Mouse (Mus musculus) spleen, postnatal 10 days (tissue): ENCODE measurements around the gene Hmx2.

ENCODE experiments used
- DNase-seq, 2 experiments: peaks; one replicate each; pipeline ENCODE4 v3.0.0; 2021 to 2022; ENCODE audit warnings: low spot score in 2 of 2

Hmx2 gene

DNA sequence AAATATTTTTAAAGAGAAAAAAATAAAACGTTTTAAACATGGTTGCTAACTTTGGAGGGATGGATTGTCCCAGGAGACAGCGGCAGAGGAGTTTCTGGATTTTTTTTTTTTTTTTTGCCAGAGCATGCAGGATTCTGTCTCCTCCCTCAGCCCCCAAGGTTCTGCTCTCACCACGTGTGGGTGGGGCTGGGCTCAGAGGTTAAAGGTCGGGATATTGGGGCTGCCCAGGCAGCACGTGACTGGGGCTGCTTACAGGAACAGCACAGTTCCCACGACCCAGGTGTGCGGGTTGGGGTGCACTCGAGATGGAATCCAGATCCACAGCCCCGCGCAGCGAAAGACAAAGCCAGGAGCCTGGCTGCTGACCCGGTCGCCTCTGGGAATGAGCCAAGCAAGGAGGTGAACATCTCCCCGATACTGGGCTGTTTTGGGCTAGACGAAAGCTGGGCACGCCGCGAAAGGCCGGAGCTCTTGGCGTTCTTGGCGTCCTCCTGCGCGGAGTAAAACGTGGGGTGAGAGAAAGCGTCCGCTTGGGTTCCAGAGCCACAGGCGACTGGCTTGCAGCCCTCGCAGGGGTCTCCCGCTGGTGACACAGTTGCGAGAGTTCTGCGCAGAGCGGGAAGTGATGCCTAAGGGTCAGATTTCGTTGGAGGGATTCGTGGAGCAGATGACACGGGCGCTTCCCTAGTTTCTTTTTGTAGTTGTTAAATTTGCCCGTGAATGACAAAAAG, 8.1 kb downstream of the Hmx2 start:
- peak in 1 of 2 experiments; percentile 24 for DNase-seq

DNA sequence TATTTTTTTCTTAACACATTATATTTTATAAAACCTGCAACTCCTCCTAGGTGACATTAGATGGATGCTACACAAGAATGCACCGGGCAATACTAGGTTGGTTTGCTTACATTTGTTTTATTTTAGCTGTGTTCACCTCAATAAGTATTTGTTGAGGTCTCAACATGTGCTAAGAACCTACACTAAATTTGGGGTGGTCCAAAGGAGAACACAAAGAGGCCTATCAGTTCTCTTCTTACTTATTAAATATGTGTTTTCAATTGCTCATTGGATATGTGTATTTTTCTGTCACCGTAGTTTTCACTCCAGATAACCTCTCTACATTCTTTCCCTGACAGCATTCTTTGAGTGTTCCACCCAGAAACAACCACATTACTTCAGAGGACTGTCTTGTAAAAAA, 9.2 kb downstream of the Hmx2 start:
- no peak for DNase-seq

DNA sequence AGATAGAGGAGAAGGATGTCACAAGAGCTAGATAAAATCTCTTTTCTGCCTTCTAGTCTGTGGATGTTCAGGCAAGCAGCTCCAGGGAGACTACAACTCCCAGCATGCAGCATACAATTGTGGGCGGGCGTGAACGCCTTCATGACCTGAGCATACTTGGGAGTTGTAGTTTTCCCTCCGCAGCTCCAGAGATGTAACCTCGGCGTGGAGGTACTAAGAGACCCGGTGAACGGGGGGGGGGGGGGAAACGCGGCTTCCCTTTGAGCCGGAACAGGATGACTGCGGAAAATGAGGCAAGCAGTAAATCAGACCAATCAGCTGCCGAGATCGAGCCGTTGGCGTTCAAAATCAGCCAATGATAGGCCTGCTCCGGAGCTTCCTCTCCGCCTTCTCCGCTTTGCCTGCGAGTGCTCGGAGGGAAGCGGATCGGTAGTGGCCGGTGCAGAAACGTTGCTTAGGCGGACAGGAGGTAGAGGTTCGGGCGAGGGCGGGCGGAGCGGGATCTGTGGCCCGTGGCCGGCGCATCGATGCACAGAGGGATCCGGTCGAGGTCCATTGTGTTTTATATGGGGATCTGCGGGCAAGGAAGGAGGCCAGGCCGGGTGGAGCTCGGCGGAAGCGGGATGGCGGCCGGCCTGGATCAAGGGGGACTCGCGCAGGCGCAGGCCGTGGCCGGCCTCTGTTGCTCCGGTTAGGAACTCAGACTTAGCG, 11.6 kb downstream of the Hmx2 start, which contains the start of gene Bub3:
TSS of gene Bub3 (plus strand) at position 237 of the 711 bp plus-strand sequence.
- DNase-seq, result peak; percentile 85 to 91

- DNase-seq, result no peak
These were observed 12.1 kb downstream of the Hmx2 start for GRCm38 (mm10) chr7:131560697-131561042.

- DNase-seq, result no peak
These were observed 26.7 kb downstream of the Hmx2 start for GRCm38 (mm10) chr7:131575246-131575645.

DNA sequence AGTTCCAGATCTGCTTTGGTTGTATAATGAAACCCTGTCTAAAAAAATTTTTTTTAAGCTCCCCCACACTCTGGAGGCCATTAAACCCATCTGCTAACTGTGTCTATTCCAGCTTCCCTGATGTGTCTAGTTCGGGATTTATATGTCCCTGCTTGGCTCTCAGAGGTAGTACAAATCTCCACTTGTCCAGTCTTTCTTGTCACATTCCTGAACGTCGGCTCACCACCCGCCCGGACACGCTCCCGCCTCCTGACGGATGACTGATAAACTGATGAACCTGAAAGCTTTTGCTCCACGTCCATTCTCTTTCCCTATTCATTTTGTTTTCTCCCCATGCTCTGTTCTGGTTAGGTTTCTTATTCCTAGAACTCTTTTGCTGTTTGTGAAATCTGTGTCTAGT, 33.6 kb downstream of the Hmx2 start:
- no peak for DNase-seq

DNA sequence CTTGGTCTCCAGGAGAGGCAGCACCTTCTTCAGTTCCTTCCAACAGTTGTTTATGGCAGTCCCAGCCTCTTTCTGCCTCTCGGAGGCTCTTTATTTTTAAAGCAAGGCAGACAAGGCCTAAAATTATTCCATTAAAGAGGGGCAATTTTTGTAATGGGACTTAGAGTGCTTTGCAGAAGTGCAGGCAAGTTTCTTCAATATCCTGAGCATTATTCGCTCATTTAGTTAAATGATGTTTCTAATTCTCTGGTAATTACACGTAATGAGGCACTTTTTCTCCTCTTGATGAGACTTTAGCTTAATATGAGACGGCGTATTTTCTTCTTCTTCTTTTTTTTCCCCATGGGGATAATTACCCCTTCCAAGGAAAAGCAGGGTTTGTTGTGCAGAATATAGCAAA, 37.0 kb downstream of the Hmx2 start:
- DNase-seq, result no peak

GRCm38 (mm10) chr7:131597779-131598482, 49.4 kb downstream of the Hmx2 start:
- DNase-seq, result no peak

DNA sequence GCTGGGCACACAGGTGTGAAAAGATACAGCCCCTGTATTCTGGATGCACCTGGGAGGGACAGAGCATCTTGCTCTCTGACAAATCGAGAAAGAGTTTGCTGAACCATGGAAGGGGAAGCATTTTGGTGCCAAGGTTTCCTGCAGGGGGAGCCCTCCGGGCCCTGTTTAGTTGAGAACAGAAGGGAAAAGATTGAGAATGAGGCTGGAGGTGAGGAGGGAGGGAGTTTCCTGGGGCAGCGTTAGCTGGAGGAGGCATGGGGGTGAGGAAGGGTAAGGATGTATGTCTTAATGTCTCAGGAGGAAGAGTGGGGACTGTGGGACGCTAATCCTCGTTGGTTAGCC, 49.9 kb downstream of the Hmx2 start:
- DNase-seq, result no peak

GRCm38 (mm10) chr7:131602106-131602505, 53.5 kb downstream of the Hmx2 start:
- DNase-seq, result no peak

- DNase-seq, result no peak
These were observed 54.6 kb downstream of the Hmx2 start for GRCm38 (mm10) chr7:131603186-131603585.

DNA sequence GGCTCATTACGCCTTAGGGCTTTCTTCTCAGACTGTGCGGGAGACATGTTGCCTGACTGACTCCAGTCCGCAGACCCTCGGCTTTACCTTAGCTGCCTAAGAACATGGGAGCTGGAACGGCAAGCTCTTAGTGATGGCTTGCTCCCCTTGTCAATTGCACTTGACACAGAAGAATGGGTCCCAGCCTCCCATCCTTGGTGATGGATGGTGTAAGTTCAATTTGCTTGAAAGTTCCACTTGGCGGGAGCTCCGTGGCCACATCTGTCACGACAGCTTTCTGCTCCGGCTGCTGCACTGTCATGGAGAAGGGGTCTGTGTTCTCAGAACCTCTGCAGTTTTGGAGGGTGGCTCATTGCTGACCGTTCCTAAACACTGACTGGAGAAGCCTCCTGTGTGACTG, 56.4 kb downstream of the Hmx2 start:
- no peak for DNase-seq

- no peak for DNase-seq
These were observed 56.9 kb downstream of the Hmx2 start for GRCm38 (mm10) chr7:131605481-131605880.
